Comparison of ENCODE assay signal across 7 mouse cellular contexts in the genomic region with DNA sequence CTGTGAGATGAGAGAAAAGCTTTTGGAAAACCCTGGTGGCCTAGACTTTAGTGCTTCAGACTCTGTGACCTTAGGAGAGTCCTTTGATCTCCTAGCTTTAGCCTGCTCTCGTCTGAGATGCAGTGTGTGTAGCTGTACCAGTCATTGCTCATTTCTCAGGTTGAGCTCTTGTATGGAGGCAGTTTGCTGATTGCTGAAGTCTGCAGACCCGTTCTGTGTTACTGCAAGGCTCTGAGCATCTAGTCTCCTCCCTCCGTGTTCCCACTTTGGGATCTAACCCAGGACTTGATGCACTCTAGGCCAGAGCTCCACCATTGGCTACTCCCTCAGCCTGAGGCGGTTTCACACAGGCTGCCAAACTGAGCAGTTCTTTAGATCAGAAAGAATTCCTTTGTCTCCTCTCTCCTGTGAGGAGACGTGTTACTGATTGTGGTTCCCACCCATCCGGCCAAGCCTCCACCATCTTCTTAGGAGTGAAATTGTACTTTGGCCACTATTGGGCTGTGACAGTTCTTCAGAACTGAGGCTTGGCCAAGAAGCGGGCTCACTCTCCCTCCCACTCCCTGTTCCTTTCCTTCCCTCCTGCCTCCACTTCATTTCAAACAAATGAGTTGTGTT.
A peak's percentile ranks its signal among the peaks of the same experiment; 100 is the strongest.
DNase-seq lines count a peak whose midpoint lies in the region; ATAC-seq lines count a peak whose summit lies in the region.

No protein-coding gene starts in this region.

- H3K4me1 ChIP-seq in forebrain, embryonic 11.5 days (replicated peaks; ENCODE audit: control insufficient read depth, insufficient read depth, low read length): peaks cover 3% of the 10 kb centered on the region; the same call in 1 of the 2 replicates

- no peak overlapping the region; the same call in 1 of the 2 replicates for H3K4me2 ChIP-seq in forebrain, embryonic 11.5 days (ENCODE audit: low read depth, low read length, severe bottlenecking)

- DNase-seq in right cerebral cortex, adult 18-20 months: peak; percentile 15
- no peak for DNase-seq in right cerebral cortex, postnatal 14 days
- DNase-seq in forebrain, embryonic 11.5 days (ENCODE audit: low spot score): peak; percentile 63
- peak; percentile 32 for DNase-seq in kidney, postnatal 10 days
- no peak for DNase-seq in thymus, adult 18-20 months
- DNase-seq in urinary bladder, adult 2 months (ENCODE audit: low spot score): no peak

- H3K27me3 ChIP-seq in forebrain, embryonic 11.5 days (ENCODE audit: control insufficient read depth, insufficient read depth, low read length): peaks cover 9% of the 10 kb centered on the region

- H3K27ac ChIP-seq in forebrain, embryonic 11.5 days (ENCODE audit: low read depth, low read length): no peak overlapping the region

- no peaks in the 10 kb centered on the region for H3K36me3 ChIP-seq in forebrain, embryonic 11.5 days (ENCODE audit: control insufficient read depth, insufficient read depth, low read length)

- H3K4me3 ChIP-seq in forebrain, embryonic 11.5 days (ENCODE audit: low read depth, low read length): no peak overlapping the region

- H3K9me3 ChIP-seq in forebrain, embryonic 11.5 days (ENCODE audit: control insufficient read depth, low read length): no peaks in the 10 kb centered on the region

- peak; percentile 60; the same call in 1 of the 2 replicates for ATAC-seq in forebrain, embryonic 11.5 days (replicated peaks; ENCODE audit: low FRiP score)
- ATAC-seq in activated CD4-positive, CD25-positive, alpha-beta regulatory T cell, adult 4 months: no peak

- no peak overlapping the region for H3K9ac ChIP-seq in forebrain, embryonic 11.5 days (ENCODE audit: low read length)

- whole genome bisulfite sequencing in forebrain, embryonic 11.5 days: 8% methylated on average over 7 of the region's 7 CpGs

Comparison
In these comparisons a context has a peak if more than half of its experiments do, and no peak if none do; other contexts are left out.
1. DNase-seq: peak in right cerebral cortex, adult 18-20 months (single experiment), forebrain, embryonic 11.5 days (single experiment) and kidney, postnatal 10 days (single experiment); none in right cerebral cortex, postnatal 14 days (single experiment), thymus, adult 18-20 months (0 of 2) and urinary bladder, adult 2 months (single experiment).